Mouse (Mus musculus) ovary, adult 18-20 months (tissue): Measurements from ENCODE around the gene Slc25a29.
"Not testable (repeated sequence)": the region's sequence is repeated elsewhere in the genome, so short reads cannot be mapped to it uniquely, and the experiment has no call there.

Source experiments
- DNase-seq: peaks from one replicate; pipeline ENCODE4 v3.0.0; 2022; ENCODE audit warnings: low spot score, mixed read lengths

The Slc25a29 gene

GRCm38 (mm10) chr12:108835840-108836409 lies at the start of gene Slc25a29, which contains the start of gene Slc25a47:
Gene Slc25a29, minus strand, starts transcription at chr12:108835883.
Gene Slc25a47, plus strand, starts transcription at chr12:108836046.
- peak; percentile 96 for DNase-seq

DNA sequence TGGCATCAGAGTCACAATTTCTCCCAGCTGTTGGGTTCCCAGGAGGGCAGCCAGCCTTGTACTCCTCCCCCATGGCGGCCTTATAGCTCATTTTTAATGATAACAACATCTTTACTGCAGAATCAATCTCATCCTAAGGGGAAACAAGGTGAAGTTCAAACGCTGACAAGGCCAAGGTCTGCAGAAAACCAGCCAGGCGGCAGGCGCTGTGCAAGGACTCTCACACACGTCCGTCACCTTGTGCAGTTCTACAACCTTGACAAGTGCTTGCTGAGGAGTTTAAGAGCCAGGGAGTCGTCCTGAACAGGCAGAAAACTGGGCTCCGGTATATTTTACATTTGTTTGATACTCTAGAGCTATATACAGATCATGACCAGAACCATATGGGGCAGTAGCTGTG lies 47.1 kb upstream of the Slc25a29 start:
- DNase-seq = no peak

GRCm38 (mm10) chr12:108881192-108881591 lies 45.5 kb upstream of the Slc25a29 start:
- no peak for DNase-seq

DNA sequence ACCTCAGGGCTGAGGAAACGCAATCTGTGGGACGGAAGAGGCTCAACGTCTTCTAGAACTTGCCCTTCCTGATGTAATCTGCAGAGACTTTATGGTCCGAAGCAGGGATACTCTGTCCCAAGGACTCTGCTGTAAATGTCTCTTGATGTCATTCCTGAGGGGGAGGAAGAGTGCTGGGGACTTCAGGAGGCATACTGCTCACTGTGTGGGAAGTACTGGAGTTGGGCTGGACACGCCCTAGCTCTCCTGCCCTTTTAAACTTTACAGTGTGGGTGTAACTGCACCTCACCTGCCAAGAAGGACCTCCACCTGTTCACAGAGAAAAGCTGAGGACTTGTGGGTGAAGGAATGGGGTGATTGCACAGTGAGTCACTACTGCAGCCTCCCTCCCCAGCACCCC lies 44.9 kb upstream of the Slc25a29 start:
- no peak for DNase-seq

GRCm38 (mm10) chr12:108879138-108879537 lies 43.5 kb upstream of the Slc25a29 start:
- no peak for DNase-seq

DNA sequence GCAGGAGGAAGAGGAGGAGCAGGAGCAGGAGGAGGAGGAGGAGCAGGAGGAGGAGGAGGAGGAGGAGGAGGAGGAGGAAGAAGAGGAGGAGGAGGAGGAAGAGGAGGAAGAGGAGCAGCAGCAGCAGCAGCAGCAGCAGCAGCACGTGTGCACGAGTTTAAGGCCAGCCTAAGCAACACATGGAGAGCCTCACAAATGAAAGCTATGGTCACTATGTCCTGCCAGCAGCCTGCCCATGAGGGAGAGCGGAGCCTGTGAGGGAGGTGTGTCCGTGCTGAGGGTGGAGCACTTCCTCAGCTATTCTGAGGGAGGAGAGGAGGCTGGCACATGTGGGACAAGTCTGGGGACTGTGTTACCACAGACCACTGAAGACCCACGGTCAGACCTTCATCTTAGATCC lies 37.4 kb upstream of the Slc25a29 start:
- DNase-seq = no peak

- DNase-seq = no peak
These were observed 33.9 kb upstream of the Slc25a29 start for GRCm38 (mm10) chr12:108869575-108869974.

- DNase-seq = no peak
These were observed 29.4 kb upstream of the Slc25a29 start for GRCm38 (mm10) chr12:108865007-108865494.

DNA sequence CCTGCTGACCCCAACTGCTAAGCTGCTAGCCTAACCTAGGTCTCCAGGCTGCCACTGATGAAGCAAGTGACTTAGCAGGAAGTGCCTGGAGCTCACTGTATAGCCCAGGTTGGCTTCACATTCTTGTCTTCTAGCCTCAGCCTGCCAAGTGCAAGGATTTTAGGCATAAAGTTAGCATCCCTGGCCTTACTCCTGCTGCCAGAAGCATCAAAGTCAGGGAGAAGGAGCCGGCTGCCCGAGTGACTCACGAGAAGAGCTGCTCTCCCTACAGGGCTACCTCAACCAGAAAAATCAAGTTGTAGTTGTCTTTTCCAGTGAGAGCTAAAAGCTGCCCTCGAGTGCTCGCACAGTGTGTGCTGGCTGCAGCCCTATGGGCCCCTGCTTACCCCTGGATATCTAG lies 22.8 kb upstream of the Slc25a29 start:
- DNase-seq = no peak

- DNase-seq = no peak
These were observed 22.0 kb upstream of the Slc25a29 start for GRCm38 (mm10) chr12:108857589-108858184.

GRCm38 (mm10) chr12:108857109-108857508 lies 21.4 kb upstream of the Slc25a29 start:
- DNase-seq = no peak

DNA sequence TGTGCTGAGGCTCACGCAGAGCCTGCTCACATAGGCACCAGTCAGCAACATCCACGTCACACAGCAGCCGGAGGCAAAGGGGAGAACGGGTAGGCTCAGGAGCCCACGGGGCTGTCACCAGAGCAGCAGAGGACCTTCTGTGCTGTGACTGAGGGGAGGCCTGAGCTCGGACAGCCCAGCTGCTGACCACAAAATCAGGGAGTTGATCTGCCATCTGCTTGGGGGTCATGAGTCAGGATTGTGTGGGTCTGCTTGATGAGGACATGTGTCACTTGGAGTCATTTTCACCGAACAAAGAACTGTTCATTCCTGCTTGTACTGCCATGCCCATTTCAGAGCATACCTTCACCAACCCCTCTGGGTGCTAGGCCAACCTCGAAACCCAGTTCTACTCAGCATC lies 20.5 kb upstream of the Slc25a29 start:
- no peak for DNase-seq

DNA sequence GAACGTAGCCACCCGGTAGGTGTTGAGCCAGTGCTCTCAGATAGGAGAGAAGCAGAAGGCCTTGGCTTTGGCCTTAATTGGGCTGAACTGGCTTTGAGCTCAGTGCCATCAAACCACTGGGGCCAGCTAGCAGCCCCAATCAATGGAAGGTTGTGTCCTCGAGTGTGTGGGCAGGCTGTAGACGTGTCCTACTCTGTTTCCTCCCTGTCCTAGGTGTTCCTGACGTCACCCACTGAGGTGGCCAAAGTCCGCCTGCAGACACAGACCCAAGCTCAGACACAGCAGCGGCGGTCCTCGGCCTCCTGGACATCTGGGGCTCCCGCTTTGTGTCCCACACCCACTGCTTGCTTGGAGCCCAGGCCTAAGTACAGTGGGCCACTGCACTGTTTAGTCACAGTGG lies 19.4 kb upstream of the Slc25a29 start:
- DNase-seq = no peak

DNA sequence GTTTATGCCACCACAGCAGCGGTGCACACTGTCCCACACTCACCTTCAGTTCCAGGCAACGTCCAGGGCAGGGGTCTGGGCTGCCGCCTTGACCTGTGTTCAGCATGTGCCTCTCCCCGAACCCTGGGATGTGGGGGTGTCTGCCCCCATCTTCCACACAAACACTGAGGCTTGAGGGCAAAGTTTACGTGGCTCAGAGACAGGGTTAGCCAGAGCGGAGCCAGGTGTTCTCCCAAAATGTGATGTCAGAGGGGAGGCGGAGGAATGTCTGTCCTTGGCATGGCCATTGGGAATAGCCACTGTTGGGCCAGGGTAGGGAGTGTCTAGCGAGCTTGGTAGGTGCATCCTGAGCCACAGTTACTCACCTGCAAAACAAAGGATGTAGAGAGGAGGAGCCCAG lies 17.1 kb upstream of the Slc25a29 start:
- DNase-seq = no peak

DNA sequence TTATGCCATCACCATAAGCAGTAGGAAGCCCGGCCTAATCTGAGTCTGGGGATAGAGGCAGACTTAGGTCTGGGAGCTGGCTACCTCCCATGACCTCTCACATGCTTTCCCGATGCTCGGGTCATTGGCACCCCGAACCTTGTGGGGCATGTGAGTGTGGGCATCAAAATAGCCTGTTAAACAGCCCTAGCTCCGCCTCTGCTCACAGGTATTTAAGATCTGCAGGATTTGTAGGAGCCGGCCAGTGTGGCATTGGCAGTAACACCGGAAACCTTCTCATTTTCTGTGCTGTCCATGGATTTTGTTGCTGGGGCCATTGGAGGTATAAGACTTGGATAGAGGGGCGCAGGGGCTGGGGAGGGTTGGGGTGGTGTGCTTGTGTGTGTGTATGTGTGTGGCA lies 15.2 kb upstream of the Slc25a29 start:
- no peak for DNase-seq

- DNase-seq = no peak
These were observed 14.4 kb upstream of the Slc25a29 start for GRCm38 (mm10) chr12:108850129-108850528.

DNA sequence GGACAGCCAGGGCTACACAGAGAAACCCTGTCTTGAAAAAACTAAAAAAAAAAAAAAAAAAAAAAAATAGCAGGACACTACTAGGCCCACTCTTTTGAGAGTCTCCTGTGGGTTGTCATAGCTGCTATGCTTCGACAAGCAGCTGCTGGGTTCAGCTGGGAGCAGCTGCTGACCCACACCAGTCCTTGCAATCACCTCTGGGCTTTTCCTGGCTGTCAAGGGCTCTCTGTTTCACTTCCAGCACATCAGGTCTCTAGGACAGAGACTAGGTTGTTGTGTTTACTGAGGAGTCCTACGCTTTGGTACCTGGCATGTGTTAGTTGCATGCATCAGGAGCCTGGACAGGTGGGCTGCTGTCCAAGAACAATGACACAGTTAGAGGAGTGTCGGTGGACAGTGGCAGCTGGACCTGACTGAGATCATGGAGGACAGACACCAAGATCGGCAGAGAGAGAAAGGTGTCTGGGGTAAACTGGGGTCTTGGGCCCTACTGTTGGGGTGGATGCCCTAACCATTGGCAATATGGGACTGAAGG lies 13.9 kb upstream of the Slc25a29 start:
- DNase-seq = no peak

DNA sequence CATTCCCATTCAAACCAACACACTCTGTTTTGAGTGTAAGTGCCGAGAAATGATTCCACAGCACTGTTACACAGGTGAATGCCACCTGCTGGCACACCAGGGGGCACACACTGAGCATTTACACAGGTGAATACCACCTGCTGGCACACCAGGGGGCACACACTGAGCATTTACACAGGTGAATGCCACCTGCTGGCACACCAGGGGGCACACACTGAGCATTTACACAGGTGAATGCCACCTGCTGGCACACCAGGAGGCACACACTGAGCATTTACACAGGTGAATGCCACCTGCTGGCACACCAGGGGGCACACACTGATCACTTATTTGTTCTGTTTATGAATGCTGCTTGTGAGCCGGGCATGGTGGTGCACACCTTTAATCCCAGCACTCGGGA lies 12.3 kb upstream of the Slc25a29 start:
- DNase-seq = not testable (repeated sequence)

GRCm38 (mm10) chr12:108842663-108843062 lies 7.0 kb upstream of the Slc25a29 start:
- no peak for DNase-seq

- DNase-seq = no peak
These were observed 5.5 kb upstream of the Slc25a29 start for GRCm38 (mm10) chr12:108841181-108841580.

DNA sequence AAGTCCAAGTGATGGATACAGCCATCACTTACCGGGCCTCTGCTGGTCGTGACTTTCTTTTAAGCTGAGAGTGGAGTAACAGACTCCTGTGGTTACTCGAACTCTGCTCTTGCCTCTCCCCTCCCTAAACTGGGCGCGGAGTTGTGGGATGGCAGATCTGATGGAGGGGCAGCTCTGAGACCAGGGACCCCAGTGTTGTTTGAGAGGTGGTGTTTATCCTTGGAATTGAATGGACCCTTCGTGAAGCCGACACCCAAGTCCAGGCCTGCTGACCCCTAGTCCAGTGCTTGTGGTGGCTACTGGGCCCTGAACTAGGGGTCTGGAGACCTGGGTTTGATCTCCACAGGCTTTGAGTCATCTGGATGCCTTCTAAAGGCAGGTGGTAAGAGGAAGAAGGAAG lies 1.0 kb upstream of the Slc25a29 start:
- DNase-seq = no peak

DNA sequence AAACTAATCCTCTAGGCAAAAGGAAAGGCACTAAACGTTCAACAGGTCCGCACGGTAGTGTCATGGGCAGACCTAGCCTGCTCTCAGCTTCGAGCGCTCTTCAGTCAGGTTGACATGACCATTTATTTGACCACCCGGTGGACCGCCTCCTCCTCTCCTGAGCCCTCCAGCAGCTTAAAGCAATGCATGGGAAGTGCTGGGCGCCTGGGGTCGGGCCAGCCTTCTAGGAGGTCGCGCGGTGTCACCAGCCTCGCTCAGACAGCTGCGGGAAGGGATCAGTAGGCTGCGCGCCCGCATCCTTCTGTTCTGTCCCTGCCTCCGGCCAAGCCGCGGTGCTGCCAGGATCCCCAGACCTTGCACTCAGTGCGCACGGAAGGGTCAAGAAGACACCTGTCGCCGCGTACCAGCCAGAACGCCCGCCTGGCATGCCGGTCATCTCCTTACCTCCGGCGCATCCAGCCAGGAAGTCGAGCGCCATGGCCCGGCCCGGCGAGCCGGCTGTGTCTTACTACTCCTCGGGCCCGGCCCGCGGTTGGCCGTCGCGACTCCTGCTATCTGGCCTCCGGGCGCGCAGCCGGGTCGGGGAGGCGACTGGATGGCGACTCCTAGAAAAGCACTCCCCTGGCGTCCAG lies 359 bp downstream of the Slc25a29 start:
- DNase-seq = no peak

DNA sequence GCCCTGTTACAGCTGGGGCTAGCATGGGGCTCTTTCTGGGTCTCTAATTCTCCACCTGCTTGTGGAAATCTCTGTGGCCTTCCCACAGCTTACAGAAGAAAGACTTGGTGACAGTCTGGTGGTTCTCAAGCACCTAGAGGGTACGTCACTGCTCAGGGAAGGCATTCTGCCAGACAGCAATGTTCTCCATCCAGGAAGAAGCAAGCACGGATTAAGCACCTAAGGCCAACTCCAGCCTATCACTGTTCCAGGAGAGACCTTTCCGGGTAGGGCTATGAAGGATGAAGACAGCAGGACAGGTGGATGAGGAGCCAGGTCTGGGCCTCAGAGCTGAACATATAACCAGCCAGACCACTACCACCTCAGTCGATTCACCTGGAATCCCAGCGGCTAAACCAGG lies 897 bp downstream of the Slc25a29 start:
- DNase-seq = no peak
